Mouse (Mus musculus) hindbrain, postnatal 0 days (tissue): ENCODE measurements around the gene Thap4. TPM values are rescaled to one million over a fixed set of nuclear protein-coding genes. Genes with fewer than 3 reads are reported as not detected.
"Not testable (repeated sequence)": the region's sequence is repeated elsewhere in the genome, so short reads cannot be mapped to it uniquely, and the experiment has no call there.

ENCODE experiments used
- ATAC-seq: fragments of 200-750 bp; cut with Nextera tagmentation; 2 replicates; pipeline ENCODE4 v1.8.0; 2017; ENCODE audit warnings: mild to moderate bottlenecking, moderate TSS enrichment, moderate library complexity
- DNase-seq: peaks from one replicate; pipeline ENCODE4 v3.0.0-alpha.2; 2015; ENCODE audit warnings: low spot score
- H3K27ac ChIP-seq: fragments of 300-500 bp; sonication (generic); 2 replicates; pipeline ENCODE4 v1.5.1; 2014; ENCODE audit warnings: mild to moderate bottlenecking
- H3K27me3 ChIP-seq: fragments of 300-500 bp; sonication (generic); 2 replicates; pipeline ENCODE4 v1.6.1; 2014; ENCODE audit warnings: low read length, mixed read lengths; ENCODE audit not compliant: insufficient read depth
- H3K36me3 ChIP-seq: fragments of 300-500 bp; sonication (generic); 2 replicates; pipeline ENCODE4 v1.6.1; 2014; ENCODE audit warnings: low read length, mixed read lengths; ENCODE audit not compliant: insufficient read depth
- H3K4me1 ChIP-seq: fragments of 300-500 bp; sonication (generic); 2 replicates; pipeline ENCODE4 v1.6.1; 2014; ENCODE audit warnings: antibody characterized with exemption, low read length, mixed read lengths; ENCODE audit not compliant: insufficient read depth
- H3K4me2 ChIP-seq: fragments of 300-500 bp; sonication (generic); 2 replicates; pipeline ENCODE4 v1.6.1; 2014; ENCODE audit warnings: low read depth, mild to moderate bottlenecking, low read length, moderate library complexity, mixed read lengths
- H3K4me3 ChIP-seq: fragments of 300-500 bp; sonication (generic); 2 replicates; pipeline ENCODE4 v1.5.1; 2014; ENCODE audit warnings: low read length
- H3K9ac ChIP-seq: fragments of 300-500 bp; sonication (generic); replicated peaks from 2 replicates; pipeline ENCODE4 v1.6.1; 2014; ENCODE audit warnings: mild to moderate bottlenecking, low read length, moderate library complexity, mixed read lengths
- H3K9me3 ChIP-seq: fragments of 300-500 bp; sonication (generic); 2 replicates; pipeline ENCODE4 v1.6.1; 2016; ENCODE audit warnings: low read length, mixed read lengths
- CTCF ChIP-seq: IDR thresholded peaks from 2 replicates; pipeline ENCODE4 v1.5.1; 2016; ENCODE audit warnings: antibody characterized with exemption, control low read depth, low read depth
- whole genome bisulfite sequencing: fragments of 180-500 bp; shearing (Covaris S2); extraction: QIAGEN DNeasy Blood & Tissue Kit; methylation state at CpG from one replicate; pipeline ENCODE4 v1.1.7; 2014; 5-methylcytosine and 5-hydroxymethylcytosine counted together
- polyA plus RNA-seq: library from polyadenylated mRNA; unstranded; fragments of >200 nt; fragmentation: Nextera tagmentation; extraction: Ambion mirVana; gene quantifications from 2 replicates; pipeline ENCODE4 v1.2.1, GENCODE M21; 2015
- total RNA-seq: library from RNA; depleted of rRNA; stranded (reverse); fragments of >200 nt; gene quantifications from 2 replicates; pipeline ENCODE4 v1.2.3, GENCODE M21; 2014

The Thap4 gene
- total and polyA plus RNA-seq, 2 experiments from 2014 or later: 49.9 to 58.7 TPM

- no peaks in the 10 kb centered on the region for H3K27me3 ChIP-seq
- H3K9ac ChIP-seq: no peak overlapping the region
- no peak overlapping the region for H3K27ac ChIP-seq
- no peaks in the 10 kb centered on the region for H3K9me3 ChIP-seq
- TF ChIP-seq CTCF: no peak
- no peaks in the 10 kb centered on the region for H3K36me3 ChIP-seq
- H3K4me1 ChIP-seq: peaks cover 8% of the 10 kb centered on the region; the same call in 1 of the 2 replicates
- DNase-seq (no peak), ATAC-seq (no peak)
- no peak overlapping the region for H3K4me2 ChIP-seq
- H3K4me3 ChIP-seq: no peak overlapping the region
Observed at GRCm38 (mm10) chr1:93669941-93670340, 84.7 kb downstream of the Thap4 start.

- peak; percentile 78 for TF ChIP-seq CTCF
- H3K9ac ChIP-seq: peak overlapping the region; percentile 46
- H3K36me3 ChIP-seq: no peaks in the 10 kb centered on the region
- peaks cover 8% of the 10 kb centered on the region; the same call in 1 of the 2 replicates for H3K4me1 ChIP-seq
- H3K27me3 ChIP-seq: no peaks in the 10 kb centered on the region
- peak; percentile 93 for ATAC-seq
- peak overlapping the region; percentile 64 for H3K4me2 ChIP-seq
- H3K27ac ChIP-seq: peak overlapping the region; percentile 65; the same call in 1 of the 2 replicates
- H3K4me3 ChIP-seq: peak overlapping the region; percentile 30
- peak; percentile 88 for DNase-seq
- no peaks in the 10 kb centered on the region for H3K9me3 ChIP-seq
- WGBS: 16% methylated on average over 17 of the region's 17 CpGs
Observed at GRCm38 (mm10) chr1:93668791-93669548, 85.7 kb downstream of the Thap4 start.

- Histone ChIP-seq H3K9ac (no peak overlapping the region), H3K36me3 (no peaks in the 10 kb centered on the region), H3K27me3 (no peaks in the 10 kb centered on the region), H3K4me2 (no peak overlapping the region), H3K4me3 (no peak overlapping the region), H3K27ac (0 out of 2 replicates have a peak overlapping the region, but pooled peaks have one; percentile 65), H3K4me1 (peaks cover 8% of the 10 kb centered on the region; the same call in 1 of the 2 replicates), H3K9me3 (no peaks in the 10 kb centered on the region)
- ATAC-seq: no peak
- 25% methylated on average over 13 of the region's 13 CpGs for WGBS
- no peak for TF ChIP-seq CTCF
- DNase-seq: no peak
Observed at GRCm38 (mm10) chr1:93667760-93668400, 86.8 kb downstream of the Thap4 start.

GRCm38 (mm10) chr1:93658559-93658958 lies 96.1 kb downstream of the Thap4 start, which contains the start of gene Stk25:
Gene Stk25 (minus strand): TSS chr1:93658659.
- H3K36me3 ChIP-seq, H3K4me2 ChIP-seq, H3K27ac ChIP-seq, H3K4me1 ChIP-seq, H3K4me3 ChIP-seq, ATAC-seq, H3K9ac ChIP-seq, H3K27me3 ChIP-seq, H3K9me3 ChIP-seq, DNase-seq: not testable (repeated sequence)

GRCm38 (mm10) chr1:93657025-93657360 lies 97.7 kb downstream of the Thap4 start:
- no peak for TF ChIP-seq CTCF
- DNase-seq (no peak), ATAC-seq (no peak)
- no peaks in the 10 kb centered on the region for H3K27me3 ChIP-seq
- H3K4me2 ChIP-seq: no peak overlapping the region
- H3K27ac ChIP-seq: no peak overlapping the region
- no peak overlapping the region for H3K9ac ChIP-seq
- H3K36me3 ChIP-seq: no peaks in the 10 kb centered on the region
- H3K4me3 ChIP-seq: no peak overlapping the region
- 88% methylated on average over 5 of the region's 5 CpGs for WGBS
- no peaks in the 10 kb centered on the region for H3K4me1 ChIP-seq
- H3K9me3 ChIP-seq: no peaks in the 10 kb centered on the region

GRCm38 (mm10) chr1:93656325-93657024 lies 98.2 kb downstream of the Thap4 start:
- Histone ChIP-seq H3K27me3 (no peaks in the 10 kb centered on the region), H3K9ac (no peak overlapping the region), H3K36me3 (no peaks in the 10 kb centered on the region), H3K27ac (no peak overlapping the region), H3K9me3 (no peaks in the 10 kb centered on the region), H3K4me2 (no peak overlapping the region), H3K4me1 (no peaks in the 10 kb centered on the region), H3K4me3 (no peak overlapping the region)
- no peak for DNase-seq
- ATAC-seq: no peak
- TF ChIP-seq CTCF: no peak
- WGBS: 67% methylated on average over 7 of the region's 7 CpGs
